Mouse (Mus musculus): ENCODE results near the gene Tex45. TPM values are rescaled to one million over a fixed set of nuclear protein-coding genes. Genes with fewer than 3 reads are reported as not detected.

Tex45 gene
- total RNA-seq, 2 experiments from 2014 or later: not detected

GRCm38 (mm10) chr8:3522007-3522697, 51.5 kb downstream of the Tex45 start:
- ATAC-seq (replicated peaks; ENCODE audit: low FRiP score, poor library complexity, severe bottlenecking): peak; percentile 95

DNA sequence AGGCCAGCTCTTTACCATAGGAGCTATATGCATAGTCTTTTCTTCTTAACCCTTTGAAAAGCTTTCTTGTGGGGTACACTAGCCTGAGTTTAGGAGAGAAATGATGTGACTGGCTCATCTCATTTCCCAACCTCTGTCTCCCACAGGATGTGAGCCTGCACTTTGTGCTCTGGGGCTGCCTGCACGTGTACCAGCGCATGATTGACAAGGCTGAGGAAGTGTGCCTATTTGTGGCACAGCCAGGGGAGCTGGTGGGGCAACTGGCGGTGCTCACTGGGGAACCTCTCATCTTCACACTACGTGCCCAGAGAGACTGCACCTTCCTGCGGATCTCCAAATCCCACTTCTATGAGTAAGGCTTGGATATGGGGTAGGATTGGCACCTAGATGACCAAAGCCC, 60.2 kb downstream of the Tex45 start:
- ATAC-seq (replicated peaks; ENCODE audit: low FRiP score, poor library complexity, severe bottlenecking): no peak

DNA sequence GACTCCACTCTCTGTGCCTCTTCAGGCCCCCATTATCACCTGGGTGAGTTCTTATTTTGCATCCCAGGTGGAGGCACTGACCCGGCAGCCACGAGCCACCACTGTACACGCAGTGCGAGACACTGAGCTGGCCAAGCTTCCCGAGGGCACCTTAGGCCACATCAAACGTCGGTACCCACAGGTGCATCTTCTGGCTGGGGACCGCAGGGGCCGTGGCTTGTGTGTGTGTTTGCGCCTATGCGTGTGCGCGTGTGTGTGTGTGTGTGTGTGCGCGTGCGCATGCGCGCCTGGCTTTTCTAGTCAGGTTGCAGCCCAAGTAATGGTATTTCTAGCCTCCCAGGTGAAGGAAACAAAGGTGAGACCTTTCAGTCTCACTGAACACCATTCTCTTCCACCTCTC, 61.3 kb downstream of the Tex45 start:
- ATAC-seq (replicated peaks; ENCODE audit: low FRiP score, poor library complexity, severe bottlenecking): no peak

DNA sequence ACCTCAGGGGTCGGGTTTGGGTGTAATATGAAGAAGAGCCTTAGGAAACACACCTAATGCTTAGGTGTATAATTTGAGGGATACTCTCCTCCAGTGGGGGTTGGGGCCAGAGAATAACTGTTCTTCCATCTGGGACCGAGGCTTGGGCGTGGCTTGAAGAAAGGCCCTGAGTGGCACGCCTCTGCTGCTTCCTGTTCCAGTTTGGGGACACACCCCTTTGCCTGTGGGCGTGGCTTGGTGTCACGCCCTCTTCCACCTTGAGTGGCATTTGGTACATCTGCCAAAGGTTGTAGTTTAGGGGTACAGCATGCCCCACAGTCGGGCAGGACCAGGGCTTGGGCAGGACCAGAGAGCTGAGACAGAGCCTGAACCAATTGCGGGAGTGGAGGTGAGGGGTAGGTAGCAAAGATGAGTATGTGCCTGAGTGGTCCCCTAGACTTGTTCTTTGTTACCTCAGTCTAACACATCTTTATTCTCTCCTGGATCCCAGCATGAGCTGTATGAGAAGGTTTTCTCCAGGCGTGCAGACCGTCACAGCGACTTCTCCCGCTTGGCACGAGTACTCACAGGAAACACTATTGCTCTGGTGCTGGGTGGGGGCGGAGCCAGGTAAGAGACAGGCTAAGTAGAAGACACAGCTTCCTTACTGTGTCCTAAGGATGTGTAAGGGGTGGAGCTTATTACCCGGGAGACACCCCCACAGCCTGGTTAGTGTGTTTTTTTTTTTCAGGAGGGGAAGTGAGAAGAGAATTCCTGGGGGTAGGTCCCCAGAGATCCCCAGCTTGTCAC, 65.6 kb downstream of the Tex45 start:
- ATAC-seq (replicated peaks; ENCODE audit: low FRiP score, poor library complexity, severe bottlenecking): peak; percentile 89

Other genes with a start within 250 kb of the Tex45 start
- 13.6 and 21.7 TPM in 2 replicates for gene Insr, start 191.2 kb upstream of the Tex45 start, total RNA-seq (2015; ENCODE audit: low replicate concordance)
- gene Insr, start 191.2 kb upstream of the Tex45 start, total RNA-seq (2017; ENCODE audit: low replicate concordance): 8.3 and 13.1 TPM in 2 replicates
- gene A430078G23Rik, start 117.4 kb upstream of the Tex45 start, total RNA-seq (2015; ENCODE audit: low replicate concordance): 1.3 and 2.3 TPM in 2 replicates
- gene A430078G23Rik, start 117.4 kb upstream of the Tex45 start, total RNA-seq (2017; ENCODE audit: low replicate concordance): 3.5 and 4.0 TPM in 2 replicates
- 5.0 and 7.3 TPM in 2 replicates for gene Arhgef18, start 77.9 kb upstream of the Tex45 start, total RNA-seq (2015; ENCODE audit: low replicate concordance)
- 7.0 and 7.7 TPM in 2 replicates for gene Arhgef18, start 77.9 kb upstream of the Tex45 start, total RNA-seq (2017; ENCODE audit: low replicate concordance)
- 9.2 TPM in 1 of 2 replicates, not detected in the other for gene Pex11g, start 3.2 kb upstream of the Tex45 start, total RNA-seq (2015; ENCODE audit: low replicate concordance)
- gene Pex11g, start 3.2 kb upstream of the Tex45 start, total RNA-seq (2017; ENCODE audit: low replicate concordance): 0.09 and 0.28 TPM in 2 replicates
- 2.1 and 3.8 TPM in 2 replicates for gene Zfp358, start 22.3 kb downstream of the Tex45 start, total RNA-seq (2015; ENCODE audit: low replicate concordance)
- gene Zfp358, start 22.3 kb downstream of the Tex45 start, total RNA-seq (2017; ENCODE audit: low replicate concordance): 0.17 and 1.1 TPM in 2 replicates
- 20.2 and 33.6 TPM in 2 replicates for gene Mcoln1, start 29.6 kb downstream of the Tex45 start, total RNA-seq (2015; ENCODE audit: low replicate concordance)
- gene Mcoln1, start 29.6 kb downstream of the Tex45 start, total RNA-seq (2017; ENCODE audit: low replicate concordance): 32.5 and 75.4 TPM in 2 replicates
- 40.9 and 43.5 TPM in 2 replicates for gene Pnpla6, start 44.5 kb downstream of the Tex45 start, total RNA-seq (2015; ENCODE audit: low replicate concordance)
- gene Pnpla6, start 44.5 kb downstream of the Tex45 start, total RNA-seq (2017; ENCODE audit: low replicate concordance): 61.4 and 77.4 TPM in 2 replicates
- gene C330021F23Rik, start 97.1 kb downstream of the Tex45 start, total RNA-seq (2015; ENCODE audit: low replicate concordance): not detected in 2 replicates
- gene C330021F23Rik, start 97.1 kb downstream of the Tex45 start, total RNA-seq (2017; ENCODE audit: low replicate concordance): not detected in 2 replicates
- gene Camsap3, start 116.4 kb downstream of the Tex45 start, total RNA-seq (2015; ENCODE audit: low replicate concordance): not detected in 2 replicates
- gene Camsap3, start 116.4 kb downstream of the Tex45 start, total RNA-seq (2017; ENCODE audit: low replicate concordance): 0.28 TPM in 1 of 2 replicates, not detected in the other
- 4.4 and 5.4 TPM in 2 replicates for gene Xab2, start 150.5 kb downstream of the Tex45 start, total RNA-seq (2015; ENCODE audit: low replicate concordance)
- 11.0 and 16.0 TPM in 2 replicates for gene Xab2, start 150.5 kb downstream of the Tex45 start, total RNA-seq (2017; ENCODE audit: low replicate concordance)
- gene Pet100, start 150.7 kb downstream of the Tex45 start, total RNA-seq (2015; ENCODE audit: low replicate concordance): 49.1 and 125 TPM in 2 replicates
- gene Pet100, start 150.7 kb downstream of the Tex45 start, total RNA-seq (2017; ENCODE audit: low replicate concordance): 57.1 and 125 TPM in 2 replicates
- not detected in 2 replicates for gene Pcp2, start 154.7 kb downstream of the Tex45 start, total RNA-seq (2015; ENCODE audit: low replicate concordance)
- not detected in 2 replicates for gene Pcp2, start 154.7 kb downstream of the Tex45 start, total RNA-seq (2017; ENCODE audit: low replicate concordance)
- gene Stxbp2, start 160.1 kb downstream of the Tex45 start, total RNA-seq (2015; ENCODE audit: low replicate concordance): 44.7 and 49.2 TPM in 2 replicates
- 43.8 and 74.6 TPM in 2 replicates for gene Stxbp2, start 160.1 kb downstream of the Tex45 start, total RNA-seq (2017; ENCODE audit: low replicate concordance)
- gene Retn, start 184.9 kb downstream of the Tex45 start, total RNA-seq (2015; ENCODE audit: low replicate concordance): not detected in 2 replicates
- not detected in 2 replicates for gene Retn, start 184.9 kb downstream of the Tex45 start, total RNA-seq (2017; ENCODE audit: low replicate concordance)
- gene Mcemp1, start 194.9 kb downstream of the Tex45 start, total RNA-seq (2015; ENCODE audit: low replicate concordance): 64.0 and 64.8 TPM in 2 replicates
- 29.6 and 32.8 TPM in 2 replicates for gene Mcemp1, start 194.9 kb downstream of the Tex45 start, total RNA-seq (2017; ENCODE audit: low replicate concordance)
- 4.4 TPM in 1 of 2 replicates, not detected in the other for gene Fcor, start 201.5 kb downstream of the Tex45 start, total RNA-seq (2015; ENCODE audit: low replicate concordance)
- 2.8 and 5.6 TPM in 2 replicates for gene Fcor, start 201.5 kb downstream of the Tex45 start, total RNA-seq (2017; ENCODE audit: low replicate concordance)
- 1.9 and 3.5 TPM in 2 replicates for gene Trappc5, start 205.4 kb downstream of the Tex45 start, total RNA-seq (2015; ENCODE audit: low replicate concordance)
- 7.0 and 8.3 TPM in 2 replicates for gene Trappc5, start 205.4 kb downstream of the Tex45 start, total RNA-seq (2017; ENCODE audit: low replicate concordance)
- gene Fcer2a, start 223.3 kb downstream of the Tex45 start, total RNA-seq (2015; ENCODE audit: low replicate concordance): not detected in 2 replicates
- not detected in 2 replicates for gene Fcer2a, start 223.3 kb downstream of the Tex45 start, total RNA-seq (2017; ENCODE audit: low replicate concordance)
- not detected in 2 replicates for gene Clec4g, start 249.8 kb downstream of the Tex45 start, total RNA-seq (2015; ENCODE audit: low replicate concordance)
- not detected in 2 replicates for gene Clec4g, start 249.8 kb downstream of the Tex45 start, total RNA-seq (2017; ENCODE audit: low replicate concordance)

All from erythroblast, adult 5-6 weeks (primary cell).